Mouse (Mus musculus) ovary, adult 18-20 months (tissue): ENCODE measurements around the gene Hyal5.

Experiments used
- DNase-seq: peaks from one replicate; pipeline ENCODE4 v3.0.0; 2022; ENCODE audit warnings: low spot score, mixed read lengths

Gene Hyal5

GRCm38 (mm10) chr6:24857697-24858096 lies at the start of gene Hyal5:
Gene Hyal5 (plus strand): TSS chr6:24857997.
- DNase-seq: no peak

GRCm38 (mm10) chr6:24822070-24822469 lies 35.7 kb upstream of the Hyal5 start:
- no peak for DNase-seq

- no peak for DNase-seq
These were observed 2.5 kb downstream of the Hyal5 start for GRCm38 (mm10) chr6:24860320-24860719.

- DNase-seq: no peak
These were observed 5.9 kb downstream of the Hyal5 start for GRCm38 (mm10) chr6:24863649-24864048.

- no peak for DNase-seq
These were observed 36.5 kb downstream of the Hyal5 start for GRCm38 (mm10) chr6:24894146-24894873.

GRCm38 (mm10) chr6:24894874-24895183 lies 37.0 kb downstream of the Hyal5 start:
- no peak for DNase-seq

- DNase-seq: no peak
These were observed 47.3 kb downstream of the Hyal5 start for GRCm38 (mm10) chr6:24905101-24905500.

GRCm38 (mm10) chr6:24907824-24908223 lies 50.0 kb downstream of the Hyal5 start:
- no peak for DNase-seq

GRCm38 (mm10) chr6:24910016-24910727 lies 52.4 kb downstream of the Hyal5 start:
- DNase-seq: no peak

GRCm38 (mm10) chr6:24910728-24911105 lies 52.9 kb downstream of the Hyal5 start:
- DNase-seq: no peak

GRCm38 (mm10) chr6:24913591-24913990 lies 55.8 kb downstream of the Hyal5 start:
- no peak for DNase-seq

GRCm38 (mm10) chr6:24925076-24925785 lies 67.4 kb downstream of the Hyal5 start:
- no peak for DNase-seq
